Mouse (Mus musculus): Measurements from ENCODE around the gene Nans. TPM values are rescaled to one million over a fixed set of nuclear protein-coding genes. Genes with fewer than 3 reads are reported as not detected.

Gene Nans
- 119 TPM for polyA plus RNA-seq (2014; fragmentation: Illumina TruSeq; extraction: RNeasy Lipid Tissue Mini Kit (QIAGEN cat#74804); ENCODE audit: low read depth, low replicate concordance)

DNA sequence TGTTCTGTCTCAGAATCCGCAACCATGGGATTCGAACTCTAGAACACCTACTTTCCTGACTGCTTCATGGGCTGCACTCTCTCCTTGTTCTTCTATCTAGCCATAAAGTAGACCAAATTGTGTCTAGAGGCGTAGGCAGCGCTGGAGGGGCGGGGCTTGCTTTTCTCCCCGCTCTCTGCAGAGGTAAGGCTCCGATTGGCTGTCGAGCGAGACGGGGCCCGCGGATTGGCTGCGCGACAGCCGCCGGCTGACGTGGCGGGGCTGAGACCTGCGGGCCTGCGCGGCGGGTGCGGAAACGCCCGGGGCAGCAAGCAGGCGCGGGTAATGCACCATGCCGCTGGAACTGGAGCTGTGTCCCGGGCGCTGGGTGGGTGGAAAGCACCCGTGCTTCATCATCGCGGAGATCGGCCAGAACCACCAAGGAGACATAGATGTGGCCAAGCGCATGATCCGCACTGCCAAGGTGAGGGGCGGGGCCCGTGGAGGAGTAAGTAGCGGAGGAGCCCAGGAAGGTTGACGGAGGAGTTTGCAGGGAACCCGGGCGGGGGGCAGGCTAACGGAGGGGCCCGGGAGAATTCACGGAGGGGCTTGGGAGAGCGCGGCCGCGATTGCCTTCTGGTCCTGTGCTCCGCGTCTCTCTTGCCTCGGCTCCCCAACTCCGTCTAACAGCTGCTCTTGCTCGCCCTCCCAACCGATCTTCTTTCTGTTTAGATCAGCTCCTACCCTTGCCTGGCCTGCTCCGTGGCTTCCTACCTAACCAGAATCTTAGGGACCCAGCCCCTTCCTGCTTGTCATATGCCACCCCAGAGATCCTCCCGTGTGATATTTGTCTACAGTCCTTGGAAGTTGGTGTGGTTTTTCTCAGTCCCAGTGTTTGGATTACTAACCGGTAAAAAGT, at the start of gene Nans:
TSS of gene Nans (plus strand) at position 221 of the 898 bp plus-strand sequence.

DNA sequence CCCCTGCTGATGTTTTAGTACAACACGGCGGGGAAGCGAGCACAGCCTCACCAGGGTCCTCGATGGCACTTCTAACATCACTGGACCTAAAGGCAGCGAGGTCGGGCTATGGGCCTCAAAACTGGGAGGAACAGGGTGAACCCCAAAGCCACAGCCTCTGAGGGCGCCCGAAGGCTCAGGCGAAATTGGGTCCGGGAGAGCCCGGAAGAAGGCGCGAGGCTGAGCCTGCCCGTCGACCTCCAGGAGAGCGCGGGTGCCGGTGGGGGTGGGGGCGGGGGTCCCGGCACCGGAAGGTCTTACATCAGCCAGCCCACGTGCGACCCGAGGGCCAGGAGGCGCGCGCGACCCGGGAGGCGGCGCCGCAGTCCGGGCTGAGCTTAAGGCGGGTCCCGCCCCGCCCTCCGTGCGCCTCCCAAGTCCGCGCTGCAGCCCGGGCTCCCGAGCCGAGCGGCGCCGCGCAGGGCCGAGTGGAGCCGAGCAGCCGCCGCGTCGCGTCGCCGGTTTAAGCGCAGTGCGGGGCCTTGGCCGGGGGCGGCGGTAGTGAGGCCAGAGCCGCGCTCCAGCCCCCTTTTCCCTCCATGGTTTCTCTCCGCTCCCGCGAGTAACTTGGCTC, 38.4 kb upstream of the Nans start, which contains the start of gene Anp32b:
TSS of gene Anp32b (plus strand) at position 384 of the 613 bp plus-strand sequence.

DNA sequence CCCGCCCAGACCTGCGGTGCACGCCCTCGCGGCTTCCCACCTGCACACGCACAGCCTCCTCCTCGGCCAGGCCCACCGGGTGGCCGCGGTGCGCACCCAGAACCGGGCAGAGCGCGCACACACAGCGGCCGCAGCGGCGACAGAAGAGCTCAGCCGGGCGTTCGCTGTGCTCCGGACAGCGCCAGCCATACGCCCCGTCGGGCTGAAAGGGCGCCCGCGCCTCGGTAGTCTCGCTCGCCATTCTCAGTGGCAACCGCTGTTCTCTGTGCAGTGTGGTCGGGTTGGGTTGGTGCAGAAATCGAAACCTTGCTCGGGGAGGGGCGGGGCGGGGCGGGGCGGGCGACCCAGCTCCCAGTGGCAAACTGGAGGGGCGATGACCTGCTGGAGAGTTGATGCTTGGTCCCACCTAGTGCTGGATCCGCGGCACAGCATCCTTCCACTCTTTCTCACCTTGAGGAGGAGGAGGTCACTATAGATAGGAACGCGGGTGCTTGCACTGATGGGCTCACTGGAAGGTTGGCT, 46.9 kb downstream of the Nans start, which contains the start of gene Trim14:
TSS of gene Trim14 (minus strand) at position 302 of the 522 bp plus-strand sequence.

Other genes with a start within 250 kb of the Nans start
- gene Foxe1, start 145.6 kb upstream of the Nans start, polyA plus RNA-seq (2014; fragmentation: Illumina TruSeq; extraction: RNeasy Lipid Tissue Mini Kit (QIAGEN cat#74804); ENCODE audit: low read depth, low replicate concordance): not detected
- gene Trmo, start 99.8 kb upstream of the Nans start, polyA plus RNA-seq (2014; fragmentation: Illumina TruSeq; extraction: RNeasy Lipid Tissue Mini Kit (QIAGEN cat#74804); ENCODE audit: low read depth, low replicate concordance): 5.7 TPM
- 0.76 TPM for gene Hemgn, start 75.7 kb upstream of the Nans start, polyA plus RNA-seq (2014; fragmentation: Illumina TruSeq; extraction: RNeasy Lipid Tissue Mini Kit (QIAGEN cat#74804); ENCODE audit: low read depth, low replicate concordance)
- gene Anp32b, start 38.3 kb upstream of the Nans start, polyA plus RNA-seq (2014; fragmentation: Illumina TruSeq; extraction: RNeasy Lipid Tissue Mini Kit (QIAGEN cat#74804); ENCODE audit: low read depth, low replicate concordance): 97.5 TPM
- 29.5 TPM for gene Trim14, start 46.9 kb downstream of the Nans start, polyA plus RNA-seq (2014; fragmentation: Illumina TruSeq; extraction: RNeasy Lipid Tissue Mini Kit (QIAGEN cat#74804); ENCODE audit: low read depth, low replicate concordance)
- gene Coro2a, start 113.0 kb downstream of the Nans start, polyA plus RNA-seq (2014; fragmentation: Illumina TruSeq; extraction: RNeasy Lipid Tissue Mini Kit (QIAGEN cat#74804); ENCODE audit: low read depth, low replicate concordance): 72.0 TPM
- gene Tbc1d2, start 161.0 kb downstream of the Nans start, polyA plus RNA-seq (2014; fragmentation: Illumina TruSeq; extraction: RNeasy Lipid Tissue Mini Kit (QIAGEN cat#74804); ENCODE audit: low read depth, low replicate concordance): 6.6 TPM